Mouse (Mus musculus): ENCODE measurements around the gene Adamts2.

- TF ChIP-seq CTCF (IDR thresholded peaks at IDR 0.05; ENCODE audit: extremely low read depth, insufficient read depth, low read length) (no peak), POLR2A (IDR thresholded peaks at IDR 0.05; ENCODE audit: extremely low read depth, insufficient read depth, low read length) (peak; percentile 82)
Measured at GRCm38 (mm10) chr11:50841023-50841735, 239.3 kb downstream of the Adamts2 start, which contains the start of gene Zfp879.

All from cortical plate, adult 2 months (tissue).